Mouse (Mus musculus) intestine, embryonic 15.5 days (tissue): ENCODE results near the gene Itgav. TPM values are rescaled to one million over a fixed set of nuclear protein-coding genes. Genes with fewer than 3 reads are reported as not detected.

Experiments
- ATAC-seq: fragments of 200-750 bp; cut with Nextera tagmentation; 2 replicates; pipeline ENCODE4 v1.8.0; 2017; ENCODE audit warnings: moderate TSS enrichment, moderate library complexity
- H3K27ac ChIP-seq: fragments of 300-500 bp; sonication (generic); 2 replicates; pipeline ENCODE4 v1.5.1; 2015; ENCODE audit warnings: mild to moderate bottlenecking, inconsistent platforms
- H3K27me3 ChIP-seq: fragments of 300-500 bp; sonication (generic); replicated peaks from 2 replicates; pipeline ENCODE4 v1.6.1; 2015; ENCODE audit warnings: inconsistent platforms
- H3K36me3 ChIP-seq: fragments of 300-500 bp; sonication (generic); 2 replicates; pipeline ENCODE4 v1.6.1; 2015; ENCODE audit warnings: inconsistent platforms
- H3K4me1 ChIP-seq: fragments of 300-500 bp; sonication (generic); replicated peaks from 2 replicates; pipeline ENCODE4 v1.6.1; 2015; ENCODE audit warnings: inconsistent platforms
- H3K4me2 ChIP-seq: fragments of 300-500 bp; sonication (generic); replicated peaks from 2 replicates; pipeline ENCODE4 v1.6.1; 2015; ENCODE audit warnings: mild to moderate bottlenecking, inconsistent platforms
- H3K4me3 ChIP-seq: fragments of 300-500 bp; sonication (generic); replicated peaks from 2 replicates; pipeline ENCODE4 v1.5.1; 2015; ENCODE audit warnings: inconsistent platforms
- H3K9ac ChIP-seq: fragments of 300-500 bp; sonication (generic); 2 replicates; pipeline ENCODE4 v1.6.1; 2015; ENCODE audit warnings: inconsistent platforms
- H3K9me3 ChIP-seq: fragments of 300-500 bp; sonication (generic); 2 replicates; pipeline ENCODE4 v1.6.1; 2016; ENCODE audit warnings: inconsistent platforms
- WGBS: fragments of 180-500 bp; shearing (Covaris S2); methylation state at CpG from one replicate; pipeline ENCODE4 v1.1.7; 2015; 5-methylcytosine and 5-hydroxymethylcytosine counted together
- polyA plus RNA-seq: library from polyadenylated mRNA; unstranded; fragments of >200 nt; fragmentation: Nextera tagmentation; extraction: Ambion mirVana; gene quantifications from 2 replicates; pipeline ENCODE4 v1.2.1, GENCODE M21; 2015

The Itgav gene
- polyA plus RNA-seq, 1 experiment from 2014 or later, result 76.7 TPM

DNA sequence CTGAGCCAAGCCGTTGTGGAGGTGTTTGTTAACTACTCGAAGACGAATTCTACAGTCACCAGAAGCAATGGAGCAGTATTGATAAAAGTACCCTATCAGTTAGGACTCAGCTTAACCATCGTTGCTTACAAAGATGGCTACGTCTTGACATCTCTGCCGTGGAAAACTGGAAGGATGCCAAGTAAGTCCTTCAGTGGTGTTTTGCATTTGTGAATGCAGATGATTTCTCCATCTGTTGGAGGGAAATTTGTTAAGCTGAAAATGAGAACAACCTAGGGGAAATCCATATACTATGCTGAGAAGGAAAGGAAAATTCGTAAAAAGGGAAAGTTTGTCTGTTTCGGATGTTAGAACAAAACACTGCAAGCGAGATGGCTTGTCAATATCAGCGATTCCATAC is 129.2 kb downstream of the Itgav start:
- Histone ChIP-seq H3K36me3 (no peaks in the 10 kb centered on the region), H3K4me2 (no peak overlapping the region), H3K9me3 (no peaks in the 10 kb centered on the region), H3K27me3 (no peaks in the 10 kb centered on the region), H3K4me1 (no peaks in the 10 kb centered on the region), H3K4me3 (no peak overlapping the region), H3K27ac (no peak overlapping the region), H3K9ac (no peak overlapping the region)
- no peak for ATAC-seq
- 87% methylated on average over 10 of the region's 10 CpGs for WGBS

DNA sequence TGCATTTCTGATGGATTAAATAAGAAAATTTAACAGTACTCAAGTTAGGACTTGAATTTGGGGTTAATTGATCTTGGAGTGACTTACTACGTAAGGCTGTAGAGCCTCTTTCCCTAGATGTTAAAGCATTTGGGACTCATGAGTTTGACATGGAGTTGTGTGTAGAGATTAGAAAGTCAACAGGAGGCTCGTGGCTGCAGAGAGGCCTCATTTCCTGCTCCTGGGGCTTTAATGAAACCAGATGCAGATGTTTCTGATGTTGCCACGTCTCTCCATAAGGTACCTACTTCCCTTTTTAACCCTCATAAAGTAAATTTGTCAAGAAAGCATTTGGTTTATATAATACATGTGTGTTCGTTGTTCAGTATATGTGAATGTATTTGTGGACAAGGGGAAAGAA is 132.0 kb downstream of the Itgav start:
- no peaks in the 10 kb centered on the region for H3K27me3 ChIP-seq
- no peak overlapping the region for H3K4me2 ChIP-seq
- no peak for ATAC-seq
- no peaks in the 10 kb centered on the region for H3K4me1 ChIP-seq
- WGBS, result 47% methylated on average over 4 of the region's 4 CpGs
- H3K4me3 ChIP-seq, result no peak overlapping the region
- no peak overlapping the region for H3K27ac ChIP-seq
- H3K9ac ChIP-seq, result no peak overlapping the region
- no peaks in the 10 kb centered on the region for H3K36me3 ChIP-seq
- H3K9me3 ChIP-seq, result no peaks in the 10 kb centered on the region

Other genes with a start within 250 kb of the Itgav start
- 108 and 145 TPM in 2 replicates for gene Zc3h15, start 80.0 kb upstream of the Itgav start, polyA plus RNA-seq
- gene Fam171b, start 88.2 kb downstream of the Itgav start, polyA plus RNA-seq, result 8.9 and 9.3 TPM in 2 replicates
- not detected in 2 replicates for gene Zswim2, start 216.8 kb downstream of the Itgav start, polyA plus RNA-seq
- not detected in 2 replicates for gene Gm13698, start 231.3 kb downstream of the Itgav start, polyA plus RNA-seq
- gene Gm13693, start 237.1 kb downstream of the Itgav start, polyA plus RNA-seq, result not detected in 2 replicates
- not detected in 2 replicates for gene Gm13695, start 242.9 kb downstream of the Itgav start, polyA plus RNA-seq
- gene Gm13696, start 248.7 kb downstream of the Itgav start, polyA plus RNA-seq, result not detected in 2 replicates